Mouse (Mus musculus): ENCODE measurements around the gene Def6. TPM values are rescaled to one million over a fixed set of nuclear protein-coding genes. Genes with fewer than 3 reads are reported as not detected.
A peak's percentile ranks its signal among the peaks of the same experiment; 100 is the strongest.

The Def6 gene
- polyA plus RNA-seq, 1 experiment, result 454 TPM

DNA sequence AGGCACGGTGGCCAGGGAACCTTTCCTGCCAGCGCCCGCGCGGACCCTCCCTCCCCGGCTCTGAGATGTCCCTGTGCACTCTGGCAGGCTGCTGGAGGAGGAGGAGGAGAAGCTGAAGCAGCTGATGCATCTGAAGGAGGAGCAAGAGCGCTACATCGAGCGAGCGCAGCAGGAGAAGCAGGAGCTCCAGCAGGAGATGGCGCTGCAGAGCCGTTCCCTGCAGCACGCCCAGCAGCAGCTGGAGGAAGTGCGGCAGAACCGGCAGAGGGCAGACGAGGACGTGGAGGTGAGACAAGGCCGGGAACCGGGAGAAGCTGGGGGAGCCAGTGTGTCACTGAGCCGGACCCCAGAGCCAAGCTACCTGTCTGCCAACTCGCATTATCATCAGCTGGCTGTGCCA is 18.4 kb downstream of the Def6 start:
- TF ChIP-seq GATA1 (IDR thresholded peaks at IDR 0.05; ENCODE audit: low read length), result no peak

GRCm38 (mm10) chr17:28230486-28230885 is 22.9 kb downstream of the Def6 start:
- TF ChIP-seq GATA1 (IDR thresholded peaks at IDR 0.05; ENCODE audit: low read length), result no peak

DNA sequence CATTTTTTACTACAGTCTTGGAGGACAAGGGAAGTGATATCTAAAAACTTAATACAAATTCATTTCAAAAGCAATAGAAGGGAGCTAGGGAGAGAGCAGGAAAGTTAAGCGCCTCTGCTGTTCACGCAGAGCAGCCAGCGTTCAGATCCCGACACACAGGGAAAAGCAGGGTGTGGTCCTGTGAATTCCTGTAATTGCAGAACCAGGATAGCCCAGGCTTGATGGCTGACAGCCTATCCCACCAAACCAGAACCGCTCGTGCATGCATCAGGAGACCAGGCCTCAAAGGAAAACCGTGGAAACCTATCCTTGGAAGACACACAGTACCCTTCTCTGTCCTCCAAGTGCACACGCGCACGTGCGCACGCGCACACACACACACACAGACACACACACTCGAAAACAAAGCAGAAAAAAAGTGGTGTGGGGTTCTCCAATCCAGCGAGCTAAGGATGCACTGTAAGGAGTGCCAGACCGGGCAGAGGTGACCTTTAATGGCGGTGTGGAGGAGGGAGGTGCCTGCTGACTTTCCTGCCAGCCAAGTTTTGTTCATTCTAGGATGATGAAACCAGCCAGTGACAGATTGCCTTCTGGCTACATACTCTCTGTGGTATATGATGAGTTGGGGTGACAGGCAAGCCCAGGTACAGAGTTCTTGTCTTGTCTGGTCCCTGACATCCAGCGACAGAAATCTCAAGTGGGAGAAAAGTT is 23.6 kb downstream of the Def6 start:
- TF ChIP-seq GATA1 (IDR thresholded peaks at IDR 0.05; ENCODE audit: low read length), result no peak

GRCm38 (mm10) chr17:28232475-28233060 is 25.0 kb downstream of the Def6 start, which contains the start of gene Ppard:
Gene Ppard, plus strand, starts transcription at chr17:28232700.
- TF ChIP-seq GATA1 (IDR thresholded peaks at IDR 0.05; ENCODE audit: low read length), result no peak

DNA sequence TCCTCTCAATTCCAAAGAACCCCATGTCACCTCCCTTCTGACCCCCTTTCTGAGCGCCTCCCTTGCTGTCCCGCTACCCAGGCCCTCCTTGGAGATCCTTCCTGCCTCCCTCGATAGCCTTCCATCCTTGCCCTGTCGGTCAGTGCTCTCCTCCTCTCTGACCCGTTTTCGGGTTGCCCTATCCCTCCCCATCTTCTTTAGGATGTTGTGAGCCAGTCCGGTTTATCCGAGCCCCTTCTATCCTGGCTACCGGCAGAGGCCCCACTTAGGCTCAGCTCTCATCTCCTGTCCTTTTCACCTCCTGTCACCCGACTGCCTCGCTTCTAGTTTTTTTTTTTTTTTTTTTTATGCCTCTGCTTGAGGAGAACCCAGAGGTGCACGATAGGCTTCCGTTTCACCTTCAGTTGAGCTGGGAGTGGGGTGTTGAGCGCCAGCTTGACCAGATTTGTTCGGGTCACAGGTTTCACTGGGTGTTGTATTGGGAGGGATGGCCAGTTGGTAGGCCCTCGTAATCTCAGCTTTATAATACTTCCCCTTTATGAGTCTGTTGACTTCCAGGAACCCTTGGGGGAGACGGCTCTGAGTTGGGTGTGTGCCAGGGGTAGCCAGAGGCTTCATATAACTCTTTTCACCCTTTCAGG is 25.6 kb downstream of the Def6 start:
- no peak for TF ChIP-seq GATA1 (IDR thresholded peaks at IDR 0.05; ENCODE audit: low read length)

DNA sequence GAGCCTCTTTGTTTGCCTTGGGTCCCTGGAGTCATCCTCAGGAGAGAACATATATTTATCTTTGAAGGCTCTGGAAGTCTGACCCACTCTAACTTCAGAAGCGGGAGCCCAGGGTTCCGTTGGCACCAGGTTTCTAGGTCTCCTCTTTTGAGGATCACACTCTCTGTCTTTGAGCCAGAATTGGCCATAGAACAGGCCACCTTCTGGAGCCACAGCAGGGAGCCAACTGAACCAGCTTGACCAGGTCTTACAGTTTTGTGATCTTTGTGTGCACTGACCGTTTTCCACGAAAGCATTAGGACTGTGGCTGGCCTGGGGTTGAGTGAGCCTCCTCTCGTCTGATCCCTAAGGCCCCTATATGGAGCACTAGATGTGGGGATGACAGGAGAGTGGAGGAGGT is 27.1 kb downstream of the Def6 start:
- no peak for TF ChIP-seq GATA1 (IDR thresholded peaks at IDR 0.05; ENCODE audit: low read length)

DNA sequence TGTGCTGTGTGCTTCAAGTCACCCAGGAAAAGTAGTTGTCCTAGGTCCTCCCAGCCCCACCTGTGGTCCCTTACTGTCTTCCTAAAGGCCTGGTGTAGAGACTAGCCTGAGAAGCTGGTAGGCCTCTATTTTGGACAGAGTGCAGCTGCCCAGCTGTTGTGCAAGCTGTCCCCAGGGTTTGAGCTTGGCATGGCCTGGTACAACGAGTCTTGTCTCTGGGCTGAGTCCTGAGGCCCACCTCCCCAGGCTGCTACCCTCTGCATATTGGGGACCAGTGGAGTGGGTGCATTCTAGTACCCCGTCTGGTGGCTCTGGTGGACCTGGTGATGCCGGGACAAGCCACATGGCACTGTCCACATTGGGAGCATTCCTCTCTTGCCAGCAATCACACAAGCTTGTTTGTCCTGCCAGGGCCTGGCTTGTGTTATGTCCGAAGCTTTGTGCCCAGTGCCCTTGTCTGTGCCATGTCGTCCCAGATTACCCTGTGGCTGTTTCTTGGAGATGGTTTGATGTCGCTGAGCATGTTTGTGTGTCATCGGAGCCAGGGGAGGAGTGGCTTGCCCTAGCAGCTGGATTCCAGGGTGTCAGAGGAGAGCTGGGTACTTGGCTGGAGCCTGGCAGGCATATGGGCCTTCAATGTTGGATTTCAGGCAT is 28.5 kb downstream of the Def6 start:
- TF ChIP-seq GATA1 (IDR thresholded peaks at IDR 0.05; ENCODE audit: low read length), result no peak

DNA sequence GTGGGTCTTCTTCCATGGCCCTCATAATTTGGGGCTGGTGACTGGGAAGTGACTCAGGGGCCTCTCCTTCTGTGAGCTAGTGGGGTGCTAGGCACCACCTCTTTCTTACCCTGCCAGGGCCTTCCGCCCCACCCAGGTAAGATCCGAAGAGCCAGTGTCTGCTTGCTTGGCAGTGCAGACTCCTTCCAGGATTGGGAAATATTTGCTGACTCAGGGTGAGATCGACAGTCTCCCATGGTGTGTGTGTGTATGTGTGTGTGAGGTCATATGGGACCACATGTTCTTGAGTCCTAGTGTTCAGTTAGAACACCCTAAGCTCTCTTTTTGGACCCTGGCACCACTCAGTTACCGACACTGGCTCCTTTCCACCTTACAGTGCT is 29.0 kb downstream of the Def6 start:
- no peak for TF ChIP-seq GATA1 (IDR thresholded peaks at IDR 0.05; ENCODE audit: low read length)

- TF ChIP-seq GATA1 (IDR thresholded peaks at IDR 0.05; ENCODE audit: low read length), result no peak
Observed at GRCm38 (mm10) chr17:28237362-28237761, 29.8 kb downstream of the Def6 start.

GRCm38 (mm10) chr17:28237874-28238273 is 30.3 kb downstream of the Def6 start:
- TF ChIP-seq GATA1 (IDR thresholded peaks at IDR 0.05; ENCODE audit: low read length), result peak; percentile 23

GRCm38 (mm10) chr17:28240846-28241245 is 33.3 kb downstream of the Def6 start:
- no peak for TF ChIP-seq GATA1 (IDR thresholded peaks at IDR 0.05; ENCODE audit: low read length)

GRCm38 (mm10) chr17:28242296-28242695 is 34.7 kb downstream of the Def6 start:
- no peak for TF ChIP-seq GATA1 (IDR thresholded peaks at IDR 0.05; ENCODE audit: low read length)

GRCm38 (mm10) chr17:28244214-28244613 is 36.6 kb downstream of the Def6 start:
- TF ChIP-seq GATA1 (IDR thresholded peaks at IDR 0.05; ENCODE audit: low read length), result no peak

GRCm38 (mm10) chr17:28244714-28245113 is 37.1 kb downstream of the Def6 start:
- no peak for TF ChIP-seq GATA1 (IDR thresholded peaks at IDR 0.05; ENCODE audit: low read length)

DNA sequence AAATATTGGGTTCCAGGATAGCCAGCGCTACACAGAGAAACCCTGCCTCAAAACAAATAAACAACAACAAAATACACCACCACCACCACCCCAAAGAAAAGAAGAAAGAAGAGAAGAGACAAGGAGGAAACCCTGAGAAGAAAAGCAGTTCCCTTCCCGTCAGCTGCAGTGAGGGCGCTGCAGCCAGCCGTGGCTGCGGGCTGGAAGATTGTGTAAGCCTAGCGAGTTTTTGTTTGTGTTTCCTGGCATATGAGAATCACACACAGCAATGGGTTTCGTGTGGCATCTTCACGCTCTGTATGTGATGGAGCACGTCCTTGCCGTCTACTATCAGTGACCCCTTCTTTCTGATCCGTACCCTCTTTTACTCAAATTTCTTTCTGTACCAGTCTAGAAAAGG is 39.1 kb downstream of the Def6 start:
- TF ChIP-seq GATA1 (IDR thresholded peaks at IDR 0.05; ENCODE audit: low read length), result no peak

DNA sequence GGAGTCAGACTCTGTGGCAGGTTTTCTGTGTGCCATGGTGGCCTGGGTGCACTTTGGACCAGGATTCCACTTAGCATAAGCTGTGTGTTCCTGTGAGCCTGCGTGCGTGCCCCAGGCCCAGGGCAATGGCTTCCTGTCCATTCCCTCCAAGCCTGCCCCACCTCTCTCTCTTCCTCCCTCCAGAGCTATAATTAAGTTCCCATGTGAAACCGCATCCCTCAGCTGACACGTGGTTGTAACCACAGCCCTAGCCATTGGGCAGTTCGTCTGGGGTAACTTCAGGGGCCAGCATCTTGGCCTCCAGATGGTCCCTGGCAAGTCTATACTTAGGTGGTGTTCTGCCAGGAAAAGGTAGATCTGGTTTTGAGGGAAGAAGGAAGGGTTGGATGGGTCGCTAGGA is 40.0 kb downstream of the Def6 start:
- TF ChIP-seq GATA1 (IDR thresholded peaks at IDR 0.05; ENCODE audit: low read length), result no peak

Data from G1E-ER4 (cell line).